Mouse (Mus musculus) midbrain, embryonic 10.5 days (tissue): ENCODE data around the gene Txnip. TPM values are rescaled to one million over a fixed set of nuclear protein-coding genes. Genes with fewer than 3 reads are reported as not detected.

Experiments
- DNase-seq: peaks from one replicate; pipeline ENCODE4 v3.0.0-alpha.2; 2017; ENCODE audit warnings: low spot score
- H3K27ac ChIP-seq: fragments of 300-500 bp; sonication (generic); replicated peaks from 2 replicates; pipeline ENCODE4 v1.5.1; 2016; ENCODE audit warnings: mild to moderate bottlenecking
- H3K27me3 ChIP-seq: fragments of 300-500 bp; sonication (generic); 2 replicates; pipeline ENCODE4 v1.6.1; 2016; ENCODE audit warnings: low read depth, mild to moderate bottlenecking; ENCODE audit not compliant: poor library complexity, severe bottlenecking
- H3K36me3 ChIP-seq: fragments of 300-500 bp; sonication (generic); 2 replicates; pipeline ENCODE4 v1.6.1; 2016; ENCODE audit warnings: mild to moderate bottlenecking, moderate library complexity
- H3K4me1 ChIP-seq: fragments of 300-500 bp; sonication (generic); 2 replicates; pipeline ENCODE4 v1.6.1; 2016
- H3K4me3 ChIP-seq: fragments of 300-500 bp; sonication (generic); 2 replicates; pipeline ENCODE4 v1.5.1; 2016; ENCODE audit warnings: mild to moderate bottlenecking, moderate library complexity
- H3K9me3 ChIP-seq: fragments of 300-500 bp; sonication (generic); replicated peaks from 2 replicates; pipeline ENCODE4 v1.6.1; 2016; ENCODE audit warnings: mild to moderate bottlenecking
- WGBS: fragments of 180-500 bp; shearing (Covaris S2); methylation state at CpG from one replicate; pipeline ENCODE4 v1.1.7; 2016; 5-methylcytosine and 5-hydroxymethylcytosine counted together
- polyA plus RNA-seq: library from polyadenylated mRNA; unstranded; fragments of >200 nt; fragmentation: Nextera tagmentation; extraction: Ambion mirVana; gene quantifications from 2 replicates; pipeline ENCODE4 v1.2.1, GENCODE M21; 2016

Gene Txnip
- polyA plus RNA-seq, 1 experiment from 2014 or later, result 31.5 TPM

GRCm38 (mm10) chr3:96563911-96564632, 6.3 kb downstream of the Txnip start:
- H3K27me3 ChIP-seq, result no peaks in the 10 kb centered on the region

GRCm38 (mm10) chr3:96564633-96565032, 6.9 kb downstream of the Txnip start:
- H3K9me3 ChIP-seq, result no peaks in the 10 kb centered on the region
- no peaks in the 10 kb centered on the region for H3K27me3 ChIP-seq
- no peak for DNase-seq
- H3K36me3 ChIP-seq, result peaks cover 19% of the 10 kb centered on the region
- 80% methylated on average over 7 of the region's 7 CpGs for WGBS
- H3K4me1 ChIP-seq, result peaks cover 29% of the 10 kb centered on the region
- H3K27ac ChIP-seq, result no peak overlapping the region
- no peak overlapping the region for H3K4me3 ChIP-seq

More at GRCm38 (mm10) chr3:96563911-96564632, 6.3 kb downstream of the Txnip start:
- H3K4me3 ChIP-seq, result no peak overlapping the region
- no peaks in the 10 kb centered on the region for H3K9me3 ChIP-seq
- H3K27ac ChIP-seq, result no peak overlapping the region
- DNase-seq, result no peak
- 79% methylated on average over 10 of the region's 10 CpGs for WGBS
- peaks cover 30% of the 10 kb centered on the region for H3K4me1 ChIP-seq
- H3K36me3 ChIP-seq, result peaks cover 23% of the 10 kb centered on the region

- no peak overlapping the region for H3K27ac ChIP-seq
- 81% methylated on average over 3 of the region's 3 CpGs for WGBS
These were observed 7.3 kb downstream of the Txnip start for GRCm38 (mm10) chr3:96565105-96565504.

GRCm38 (mm10) chr3:96566661-96567450, 9.1 kb downstream of the Txnip start:
- no peak for DNase-seq
- Histone ChIP-seq H3K4me3 (no peak overlapping the region), H3K36me3 (no peaks in the 10 kb centered on the region), H3K4me1 (peaks cover 11% of the 10 kb centered on the region; the same call in 1 of the 2 replicates), H3K27me3 (no peaks in the 10 kb centered on the region), H3K27ac (no peak overlapping the region), H3K9me3 (no peaks in the 10 kb centered on the region)
- WGBS, result 89% methylated on average over 8 of the region's 8 CpGs

More at GRCm38 (mm10) chr3:96565105-96565504, 7.3 kb downstream of the Txnip start:
- Histone ChIP-seq H3K4me3 (no peak overlapping the region), H3K4me1 (peaks cover 25% of the 10 kb centered on the region), H3K27me3 (no peaks in the 10 kb centered on the region), H3K36me3 (peaks cover 14% of the 10 kb centered on the region), H3K9me3 (no peaks in the 10 kb centered on the region)
- DNase-seq, result no peak

GRCm38 (mm10) chr3:96568605-96569004, 10.8 kb downstream of the Txnip start:
- H3K36me3 ChIP-seq, result no peaks in the 10 kb centered on the region
- 72% methylated on average over 8 of the region's 8 CpGs for WGBS
- H3K4me1 ChIP-seq, result peaks cover 11% of the 10 kb centered on the region; the same call in 1 of the 2 replicates
- H3K4me3 ChIP-seq, result no peak overlapping the region
- H3K27ac ChIP-seq, result no peak overlapping the region; the same call in 1 of the 2 replicates
- H3K27me3 ChIP-seq, result no peaks in the 10 kb centered on the region
- DNase-seq, result no peak
- H3K9me3 ChIP-seq, result no peaks in the 10 kb centered on the region

- Histone ChIP-seq H3K27me3 (no peaks in the 10 kb centered on the region), H3K36me3 (no peaks in the 10 kb centered on the region), H3K9me3 (no peaks in the 10 kb centered on the region), H3K27ac (peak overlapping the region; percentile 5; the same call in 1 of the 2 replicates), H3K4me1 (peaks cover 11% of the 10 kb centered on the region; the same call in 1 of the 2 replicates), H3K4me3 (no peak overlapping the region)
- DNase-seq, result no peak
- 90% methylated on average over 13 of the region's 13 CpGs for WGBS
These were observed 11.7 kb downstream of the Txnip start for GRCm38 (mm10) chr3:96569506-96569905.

- no peaks in the 10 kb centered on the region for H3K27me3 ChIP-seq
- H3K36me3 ChIP-seq, result no peaks in the 10 kb centered on the region
- no peaks in the 10 kb centered on the region for H3K9me3 ChIP-seq
- no peak for DNase-seq
- H3K27ac ChIP-seq, result no peak overlapping the region
- WGBS, result 91% methylated on average over 11 of the region's 11 CpGs
- no peak overlapping the region for H3K4me3 ChIP-seq
- H3K4me1 ChIP-seq, result peaks cover 11% of the 10 kb centered on the region; the same call in 1 of the 2 replicates
These were observed 12.3 kb downstream of the Txnip start for GRCm38 (mm10) chr3:96569966-96570605.

GRCm38 (mm10) chr3:96570643-96571042, 12.9 kb downstream of the Txnip start:
- Histone ChIP-seq H3K27ac (no peak overlapping the region; the same call in 1 of the 2 replicates), H3K27me3 (no peaks in the 10 kb centered on the region), H3K4me1 (peaks cover 14% of the 10 kb centered on the region), H3K9me3 (no peaks in the 10 kb centered on the region), H3K36me3 (no peaks in the 10 kb centered on the region), H3K4me3 (no peak overlapping the region)
- WGBS, result 76% methylated on average over 7 of the region's 7 CpGs
- DNase-seq, result no peak

GRCm38 (mm10) chr3:96571336-96571735, 13.6 kb downstream of the Txnip start:
- Histone ChIP-seq H3K36me3 (no peaks in the 10 kb centered on the region), H3K27me3 (no peaks in the 10 kb centered on the region), H3K9me3 (no peaks in the 10 kb centered on the region), H3K4me1 (peaks cover 21% of the 10 kb centered on the region), H3K4me3 (no peak overlapping the region), H3K27ac (no peak overlapping the region)
- 77% methylated on average over 2 of the region's 2 CpGs for WGBS
- DNase-seq, result no peak

GRCm38 (mm10) chr3:96571896-96572698, 14.3 kb downstream of the Txnip start:
- Histone ChIP-seq H3K36me3 (no peaks in the 10 kb centered on the region), H3K4me3 (no peak overlapping the region), H3K27ac (no peak overlapping the region), H3K4me1 (peaks cover 29% of the 10 kb centered on the region), H3K27me3 (no peaks in the 10 kb centered on the region), H3K9me3 (no peaks in the 10 kb centered on the region)
- WGBS, result 86% methylated on average over 16 of the region's 16 CpGs
- no peak for DNase-seq

- Histone ChIP-seq H3K4me1 (peaks cover 32% of the 10 kb centered on the region), H3K9me3 (no peaks in the 10 kb centered on the region), H3K36me3 (no peaks in the 10 kb centered on the region), H3K27ac (no peak overlapping the region), H3K4me3 (no peak overlapping the region), H3K27me3 (no peaks in the 10 kb centered on the region)
- WGBS, result 81% methylated on average over 19 of the region's 19 CpGs
- DNase-seq, result no peak
These were observed 16.1 kb downstream of the Txnip start for GRCm38 (mm10) chr3:96573611-96574511.
